Comparison of ENCODE assay signal across 8 mouse cellular contexts in the genomic region with DNA sequence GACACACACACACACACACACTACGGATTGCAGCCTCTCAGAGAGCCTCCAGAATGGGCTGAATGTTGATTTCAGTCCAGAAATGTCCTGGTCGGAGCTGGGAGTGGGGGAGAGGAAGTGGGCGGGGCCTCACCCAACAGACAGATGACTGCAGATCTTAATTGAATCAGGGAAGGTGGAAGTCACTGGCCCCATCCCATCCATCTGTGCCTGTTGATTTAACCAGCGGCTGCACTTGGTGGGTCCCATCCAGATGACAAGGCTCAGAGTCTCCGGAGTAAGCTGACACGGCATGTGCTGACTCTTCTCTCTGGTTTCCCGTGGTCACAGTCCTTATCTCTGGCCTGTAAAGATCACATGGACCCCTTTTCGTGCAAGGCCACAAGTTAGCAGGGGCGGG. TPM values are rescaled to one million over a fixed set of nuclear protein-coding genes. Genes with fewer than 3 reads are reported as not detected.
A peak's percentile ranks its signal among the peaks of the same experiment; 100 is the strongest.
DNase-seq lines count a peak whose midpoint lies in the region; ATAC-seq lines count a peak whose summit lies in the region.

No protein-coding gene starts in this region.

- no peaks in the 10 kb centered on the region for H3K27me3 ChIP-seq in hindbrain, embryonic 14.5 days (ENCODE audit: control insufficient read depth, insufficient read depth, low read length)
- no peaks in the 10 kb centered on the region for H3K27me3 ChIP-seq in liver, embryonic 15.5 days

- H3K36me3 ChIP-seq in hindbrain, embryonic 14.5 days (replicated peaks; ENCODE audit: control insufficient read depth, insufficient read depth): no peaks in the 10 kb centered on the region
- H3K36me3 ChIP-seq in liver, embryonic 15.5 days (replicated peaks): 0 out of 2 replicates have a peak, but pooled peaks cover 3% of the 10 kb centered on the region

- H3K9me3 ChIP-seq in hindbrain, embryonic 14.5 days (ENCODE audit: control insufficient read depth, low read length): no peaks in the 10 kb centered on the region
- H3K9me3 ChIP-seq in liver, embryonic 15.5 days (replicated peaks): no peaks in the 10 kb centered on the region

- no peak overlapping the region for H3K9ac ChIP-seq in hindbrain, embryonic 14.5 days
- H3K9ac ChIP-seq in liver, embryonic 15.5 days: peak overlapping the region; percentile 62

- DNase-seq in heart, adult 11 months: peak; percentile 97
- DNase-seq in heart, postnatal 36 days: no peak
- peak; percentile 81 for DNase-seq in embryo, embryonic 10 days (ENCODE audit: low spot score)
- DNase-seq in hindbrain, embryonic 14.5 days (ENCODE audit: low spot score): no peak
- peak; percentile 61 for DNase-seq in retina, postnatal 1 day
- no peak for DNase-seq in frontal cortex, postnatal 25 days (ENCODE audit: low spot score in 2 of 2)
- no peak for DNase-seq in urinary bladder, postnatal 14 days (ENCODE audit: low spot score)

- peaks cover 7% of the 10 kb centered on the region; the same call in 1 of the 2 replicates for H3K4me1 ChIP-seq in hindbrain, embryonic 14.5 days (replicated peaks; ENCODE audit: control insufficient read depth, insufficient read depth, low read length)
- peaks cover 96% of the 10 kb centered on the region for H3K4me1 ChIP-seq in liver, embryonic 15.5 days (replicated peaks)

- 0 out of 2 replicates have a peak overlapping the region, but pooled peaks have one; percentile 20 for H3K27ac ChIP-seq in hindbrain, embryonic 14.5 days
- peak overlapping the region; percentile 94 for H3K27ac ChIP-seq in liver, embryonic 15.5 days (replicated peaks)

- no peak for ATAC-seq in hindbrain, embryonic 14.5 days (ENCODE audit: low FRiP score)
- ATAC-seq in liver, embryonic 15.5 days (ENCODE audit: insufficient read depth): peak; percentile 2; the same call in 1 of the 2 replicates

- WGBS in hindbrain, embryonic 14.5 days: 33% methylated on average over 9 of the region's 9 CpGs
- 2% methylated on average over 9 of the region's 9 CpGs for WGBS in liver, embryonic 15.5 days (ENCODE audit: insufficient replicate concordance)

- H3K4me2 ChIP-seq in hindbrain, embryonic 14.5 days (replicated peaks): peak overlapping the region; percentile 10; the same call in 1 of the 2 replicates
- peak overlapping the region; percentile 75 for H3K4me2 ChIP-seq in liver, embryonic 15.5 days

- intact Hi-C loops in heart, postnatal 36 days (cut with DNase I): loop anchor here (2.0 kb wide), 1 partner anchor 15 kb away; the partner anchor contains the start of gene Taok3

- no peak overlapping the region for H3K4me3 ChIP-seq in hindbrain, embryonic 14.5 days (replicated peaks; ENCODE audit: low read length)
- H3K4me3 ChIP-seq in liver, embryonic 15.5 days (replicated peaks): peak overlapping the region; percentile 61

RNA-seq across cellular contexts. Expression of gene Taok3, which starts 15.9 kb away (rescaled TPM):
- total RNA-seq in heart, postnatal 36 days (2021): 1 to 10 TPM; 7.7 to 8.2 TPM
- 50.4 and 62.3 TPM in 2 replicates for polyA plus RNA-seq in hindbrain, embryonic 14.5 days (2014; fragmentation: Nextera tagmentation; extraction: Ambion mirVana)
- 42.5 and 42.7 TPM in 2 replicates for polyA plus RNA-seq in liver, embryonic 15.5 days (2015; fragmentation: Nextera tagmentation; extraction: Ambion mirVana)

RNA-seq across cellular contexts. Expression of gene Suds3, which starts 20.0 kb away (rescaled TPM):
- 10 to 100 TPM; 89.7 to 97.2 TPM for total RNA-seq in heart, postnatal 36 days (2021)
- polyA plus RNA-seq in hindbrain, embryonic 14.5 days (2014; fragmentation: Nextera tagmentation; extraction: Ambion mirVana): 52.8 and 58.4 TPM in 2 replicates
- polyA plus RNA-seq in liver, embryonic 15.5 days (2015; fragmentation: Nextera tagmentation; extraction: Ambion mirVana): 30.7 and 31.7 TPM in 2 replicates

Comparison
In these comparisons a context has a peak if more than half of its experiments do, and no peak if none do; other contexts are left out.
1. DNase-seq: peak in heart, adult 11 months (single experiment), embryo, embryonic 10 days (single experiment) and retina, postnatal 1 day (single experiment); none in heart, postnatal 36 days (0 of 2), hindbrain, embryonic 14.5 days (single experiment), frontal cortex, postnatal 25 days (0 of 2) and urinary bladder, postnatal 14 days (single experiment).